Mouse (Mus musculus) bone marrow, adult 2 months (tissue): Measurements from ENCODE around the gene Lasp1.

Source experiments
- CTCF ChIP-seq: fragments of 200-500 bp; IDR thresholded peaks from 2 replicates; pipeline ENCODE4 v1.5.1; 2011; ENCODE audit warnings: low read length, control low read depth; ENCODE audit not compliant: control insufficient read depth, insufficient read depth
- POLR2A ChIP-seq: fragments of 200-500 bp; IDR thresholded peaks from 2 replicates; pipeline ENCODE4 v1.6.1; 2011; ENCODE audit warnings: low read depth, mild to moderate bottlenecking, control low read depth, low read length, borderline replicate concordance; ENCODE audit not compliant: control insufficient read depth

DNA sequence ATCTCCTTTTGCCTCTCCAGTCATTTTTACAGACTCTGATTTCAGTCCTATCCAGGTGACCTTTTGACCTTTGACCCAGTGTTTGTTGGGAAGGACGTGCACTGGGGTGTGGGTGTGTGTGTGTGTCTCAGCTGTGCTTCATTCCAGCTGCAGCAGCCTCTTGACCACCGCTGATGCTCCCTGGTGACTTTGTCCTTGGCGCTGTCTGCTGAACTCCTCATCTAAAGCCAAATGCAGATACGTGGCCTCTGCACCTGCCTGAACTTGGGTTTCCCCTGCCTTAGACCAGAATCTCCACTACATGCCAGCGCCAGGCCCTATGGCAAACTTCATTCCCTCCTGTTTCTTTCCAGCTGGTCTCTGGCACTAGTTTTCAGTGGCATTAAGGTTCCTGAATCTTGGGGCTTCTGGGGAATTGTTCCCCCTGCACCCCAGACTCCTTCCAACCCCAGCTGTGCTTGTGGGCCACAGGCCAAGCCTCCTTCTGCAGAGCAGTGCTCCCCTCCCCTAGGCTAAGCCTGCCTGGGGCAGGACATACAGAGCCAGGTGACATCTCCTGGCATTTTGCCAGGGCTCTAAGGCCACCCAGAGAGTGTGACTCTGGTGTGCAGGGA is 9.9 kb downstream of the Lasp1 start:
- TF ChIP-seq CTCF (no peak), POLR2A (no peak)
